Mouse (Mus musculus): ENCODE data around the gene Timp2.

GRCm38 (mm10) chr11:118332376-118332775 lies 23.2 kb downstream of the Timp2 start:
- TF ChIP-seq CTCF (IDR thresholded peaks at IDR 0.05; ENCODE audit: control insufficient read depth, insufficient read depth, low read length) (no peak), POLR2A (IDR thresholded peaks at IDR 0.05; ENCODE audit: borderline replicate concordance, control insufficient read depth, low read depth, low read length) (no peak)
